Mouse (Mus musculus): ENCODE measurements around the gene Ntrk2. TPM values are rescaled to one million over a fixed set of nuclear protein-coding genes. Genes with fewer than 3 reads are reported as not detected.
A peak's percentile ranks its signal among the peaks of the same experiment; 100 is the strongest.

Gene Ntrk2
- polyA plus RNA-seq, 1 experiment from 2014 or later, result 45.0 TPM

DNA sequence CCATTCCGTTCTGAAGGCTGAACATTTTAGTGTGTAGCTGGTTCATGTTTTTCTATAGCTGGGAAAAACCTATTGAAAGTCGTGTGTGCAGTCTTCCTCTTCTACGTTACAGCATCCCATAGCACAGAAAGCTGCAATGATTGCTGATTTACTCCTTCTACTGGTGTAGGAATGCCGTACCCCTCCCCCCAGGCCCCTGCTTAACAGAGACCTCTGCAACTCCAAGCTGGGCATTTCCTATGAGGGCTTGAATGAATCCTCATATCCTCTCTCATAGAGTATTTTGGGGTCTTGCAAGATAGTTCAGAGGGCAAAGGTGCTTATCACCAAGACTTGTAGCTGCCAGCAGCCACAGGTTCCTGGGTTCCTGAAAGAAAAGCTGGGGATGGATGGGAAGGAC, 148.0 kb downstream of the Ntrk2 start:
- 14% methylated on average over 4 of the region's 4 CpGs for WGBS
- Histone ChIP-seq H3K4me3 (ENCODE audit: low read depth, low read length) (no peak overlapping the region), H3K4me1 (replicated peaks; ENCODE audit: control insufficient read depth, insufficient read depth, low read length) (0 out of 2 replicates have a peak, but pooled peaks cover 3% of the 10 kb centered on the region), H3K4me2 (ENCODE audit: low read depth, low read length, severe bottlenecking) (no peak overlapping the region), H3K36me3 (ENCODE audit: control insufficient read depth, insufficient read depth, low read length) (no peaks in the 10 kb centered on the region), H3K9ac (ENCODE audit: low read length) (no peak overlapping the region), H3K27me3 (ENCODE audit: control insufficient read depth, insufficient read depth, low read length) (no peaks in the 10 kb centered on the region), H3K9me3 (ENCODE audit: control insufficient read depth, low read length) (no peaks in the 10 kb centered on the region), H3K27ac (ENCODE audit: low read depth, low read length) (no peak overlapping the region)
- no peak for ATAC-seq (replicated peaks; ENCODE audit: low FRiP score)
- no peak for DNase-seq (ENCODE audit: low spot score)

DNA sequence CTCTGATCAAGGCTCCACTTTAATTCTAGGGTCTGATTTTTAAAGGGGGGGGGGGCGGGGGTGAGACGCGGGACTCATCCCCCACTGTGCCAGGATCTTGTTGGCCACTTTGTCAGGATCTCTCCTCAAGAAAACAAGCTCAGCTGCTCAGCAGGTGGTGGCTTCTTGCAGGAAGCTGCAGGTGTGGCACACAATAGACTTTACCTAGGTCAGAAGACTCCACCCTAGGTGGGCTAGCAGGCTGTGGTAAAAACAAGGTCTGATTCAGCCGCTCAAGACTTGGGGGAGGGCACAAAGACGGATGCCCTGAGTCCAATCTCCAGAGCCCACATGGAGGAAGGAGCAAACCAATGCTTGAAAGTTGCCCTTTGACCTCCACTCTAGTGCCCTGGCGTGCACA, 148.4 kb downstream of the Ntrk2 start:
- Histone ChIP-seq H3K27ac (ENCODE audit: low read depth, low read length) (no peak overlapping the region), H3K4me3 (ENCODE audit: low read depth, low read length) (no peak overlapping the region), H3K9ac (ENCODE audit: low read length) (no peak overlapping the region), H3K4me1 (replicated peaks; ENCODE audit: control insufficient read depth, insufficient read depth, low read length) (0 out of 2 replicates have a peak, but pooled peaks cover 3% of the 10 kb centered on the region), H3K4me2 (ENCODE audit: low read depth, low read length, severe bottlenecking) (no peak overlapping the region), H3K36me3 (ENCODE audit: control insufficient read depth, insufficient read depth, low read length) (no peaks in the 10 kb centered on the region), H3K9me3 (ENCODE audit: control insufficient read depth, low read length) (no peaks in the 10 kb centered on the region), H3K27me3 (ENCODE audit: control insufficient read depth, insufficient read depth, low read length) (no peaks in the 10 kb centered on the region)
- no peak for DNase-seq (ENCODE audit: low spot score)
- 10% methylated on average over 6 of the region's 6 CpGs for whole genome bisulfite sequencing
- ATAC-seq (replicated peaks; ENCODE audit: low FRiP score), result no peak

DNA sequence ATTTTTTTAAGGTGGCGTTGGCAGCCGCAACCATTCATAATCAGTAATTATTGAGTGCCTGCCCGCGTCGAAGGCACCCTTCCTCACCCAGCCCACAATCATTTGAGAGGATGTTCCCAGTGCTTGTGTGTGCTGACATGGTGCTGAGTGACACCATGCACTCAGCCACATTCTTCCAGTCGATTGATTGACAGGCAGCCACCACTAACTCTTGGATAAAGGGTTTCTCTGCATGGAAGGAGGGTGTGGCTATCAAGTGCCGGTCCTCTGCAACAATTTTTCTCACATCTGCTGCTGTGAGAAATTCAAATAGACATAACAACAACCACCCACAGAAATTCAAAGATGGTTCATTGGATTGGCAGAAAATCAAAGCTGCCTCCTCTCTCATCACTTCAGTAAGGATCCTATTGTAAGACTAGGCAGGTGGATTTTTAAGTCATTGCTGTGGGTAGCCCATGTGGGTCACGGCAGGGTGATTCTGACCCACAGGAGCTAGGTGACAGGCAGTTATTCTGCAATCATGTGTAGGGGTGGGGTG, 148.9 kb downstream of the Ntrk2 start:
- ATAC-seq (replicated peaks; ENCODE audit: low FRiP score) (no peak), DNase-seq (ENCODE audit: low spot score) (no peak)
- Histone ChIP-seq H3K4me1 (replicated peaks; ENCODE audit: control insufficient read depth, insufficient read depth, low read length) (0 out of 2 replicates have a peak, but pooled peaks cover 3% of the 10 kb centered on the region), H3K36me3 (ENCODE audit: control insufficient read depth, insufficient read depth, low read length) (no peaks in the 10 kb centered on the region), H3K4me3 (ENCODE audit: low read depth, low read length) (no peak overlapping the region), H3K27ac (ENCODE audit: low read depth, low read length) (no peak overlapping the region), H3K9me3 (ENCODE audit: control insufficient read depth, low read length) (no peaks in the 10 kb centered on the region), H3K27me3 (ENCODE audit: control insufficient read depth, insufficient read depth, low read length) (no peaks in the 10 kb centered on the region), H3K9ac (ENCODE audit: low read length) (no peak overlapping the region), H3K4me2 (ENCODE audit: low read depth, low read length, severe bottlenecking) (no peak overlapping the region)
- WGBS, result 40% methylated on average over 8 of the region's 8 CpGs

DNA sequence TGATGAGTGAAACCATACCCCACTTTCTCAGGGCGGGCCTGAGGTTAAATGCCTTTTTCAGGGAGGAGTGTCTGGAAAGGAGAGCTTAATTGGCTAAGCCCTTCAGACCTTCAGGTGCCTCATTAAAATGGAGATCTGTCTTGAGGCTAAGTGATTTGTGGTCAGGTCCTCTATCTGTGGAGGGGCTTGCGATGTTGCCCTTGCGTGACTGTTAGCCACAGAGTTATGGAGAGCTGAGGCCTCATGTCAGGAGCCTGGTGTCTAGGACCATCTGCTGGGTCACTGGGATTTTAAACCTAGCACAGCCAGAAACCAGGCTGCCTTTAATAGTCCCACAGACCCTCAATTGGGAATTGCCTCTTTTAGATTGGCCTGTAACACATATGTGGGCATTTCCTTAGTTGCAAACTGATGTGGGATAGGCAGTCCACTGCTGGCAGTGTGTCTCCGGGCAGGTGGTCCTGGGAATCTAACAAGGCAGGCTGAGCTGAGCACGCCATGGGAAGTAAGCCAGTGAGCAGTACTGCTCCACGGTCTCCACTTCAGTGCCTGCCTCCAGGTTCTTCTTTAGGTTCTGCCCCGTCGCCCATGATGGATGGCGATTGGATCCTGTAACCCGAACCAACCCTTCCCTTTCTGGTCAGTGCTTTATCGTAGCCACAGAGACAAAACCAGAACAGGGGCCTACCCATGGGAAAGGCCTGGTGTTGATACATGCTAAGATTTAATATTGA, 152.0 kb downstream of the Ntrk2 start:
- no peak for DNase-seq (ENCODE audit: low spot score)
- Histone ChIP-seq H3K36me3 (ENCODE audit: control insufficient read depth, insufficient read depth, low read length) (no peaks in the 10 kb centered on the region), H3K9me3 (ENCODE audit: control insufficient read depth, low read length) (no peaks in the 10 kb centered on the region), H3K9ac (ENCODE audit: low read length) (no peak overlapping the region), H3K4me1 (replicated peaks; ENCODE audit: control insufficient read depth, insufficient read depth, low read length) (0 out of 2 replicates have a peak, but pooled peaks cover 3% of the 10 kb centered on the region), H3K27ac (ENCODE audit: low read depth, low read length) (no peak overlapping the region), H3K27me3 (ENCODE audit: control insufficient read depth, insufficient read depth, low read length) (no peaks in the 10 kb centered on the region), H3K4me2 (ENCODE audit: low read depth, low read length, severe bottlenecking) (no peak overlapping the region), H3K4me3 (ENCODE audit: low read depth, low read length) (no peak overlapping the region)
- WGBS, result 78% methylated on average over 11 of the region's 11 CpGs
- ATAC-seq (replicated peaks; ENCODE audit: low FRiP score), result no peak

DNA sequence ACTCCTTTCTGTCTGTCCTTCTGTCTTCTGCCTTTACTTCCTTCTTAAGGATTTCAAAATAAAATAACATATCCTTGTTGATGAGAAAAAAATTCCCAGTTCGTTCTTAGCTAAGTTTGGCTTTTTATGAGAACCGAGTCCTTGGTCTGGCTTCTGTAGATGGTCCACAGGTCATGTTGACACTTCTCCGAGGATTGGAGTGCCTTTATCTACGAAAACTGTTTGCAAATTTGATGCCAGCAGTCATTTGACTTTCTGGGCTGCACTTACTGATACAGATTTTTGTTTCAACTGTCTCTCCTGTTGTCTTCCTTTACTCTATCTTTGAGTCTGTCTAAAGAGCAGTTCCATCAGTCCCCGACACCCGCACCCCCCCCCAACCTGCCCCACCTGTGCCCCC, 154.0 kb downstream of the Ntrk2 start:
- no peaks in the 10 kb centered on the region for H3K9me3 ChIP-seq (ENCODE audit: control insufficient read depth, low read length)
- ATAC-seq (replicated peaks; ENCODE audit: low FRiP score) (no peak), DNase-seq (ENCODE audit: low spot score) (no peak)
- no peak overlapping the region for H3K4me2 ChIP-seq (ENCODE audit: low read depth, low read length, severe bottlenecking)
- no peak overlapping the region for H3K4me3 ChIP-seq (ENCODE audit: low read depth, low read length)
- no peaks in the 10 kb centered on the region for H3K27me3 ChIP-seq (ENCODE audit: control insufficient read depth, insufficient read depth, low read length)
- H3K4me1 ChIP-seq (replicated peaks; ENCODE audit: control insufficient read depth, insufficient read depth, low read length), result peaks cover 4% of the 10 kb centered on the region
- 89% methylated on average over 6 of the region's 6 CpGs for WGBS
- no peak overlapping the region for H3K27ac ChIP-seq (ENCODE audit: low read depth, low read length)
- H3K9ac ChIP-seq (ENCODE audit: low read length), result no peak overlapping the region
- H3K36me3 ChIP-seq (ENCODE audit: control insufficient read depth, insufficient read depth, low read length), result no peaks in the 10 kb centered on the region

DNA sequence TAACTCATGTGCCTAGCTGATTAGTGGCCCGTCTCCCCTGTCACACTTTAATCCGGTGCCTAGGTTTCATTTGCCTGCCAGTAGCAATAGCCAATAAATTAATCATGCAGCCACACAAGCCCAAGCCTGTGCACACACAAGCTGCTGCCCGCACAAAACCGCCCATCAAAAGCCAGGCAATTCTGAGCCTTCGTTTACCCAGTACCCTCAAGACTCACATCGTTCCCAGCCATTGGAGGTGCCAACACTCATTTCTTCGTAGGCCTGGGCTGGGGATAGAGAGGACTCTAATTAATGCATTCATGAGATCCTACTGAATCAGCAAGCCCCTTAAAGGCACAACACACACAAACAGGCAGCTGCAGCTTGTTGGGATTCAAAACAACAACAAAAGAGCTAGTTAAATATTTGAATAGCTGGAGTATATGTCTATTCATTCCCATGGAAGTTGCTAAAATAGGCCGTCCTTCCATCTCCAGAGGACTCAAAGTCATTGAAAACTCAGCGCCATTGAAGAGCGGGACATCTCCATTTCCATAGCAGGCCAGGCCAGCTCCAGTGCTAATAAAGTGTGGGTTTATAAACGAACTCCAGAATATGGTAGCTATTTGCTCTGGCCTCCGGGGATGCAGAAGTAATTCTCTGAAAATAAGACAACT, 158.5 kb downstream of the Ntrk2 start:
- H3K36me3 ChIP-seq (ENCODE audit: control insufficient read depth, insufficient read depth, low read length), result no peaks in the 10 kb centered on the region
- ATAC-seq (replicated peaks; ENCODE audit: low FRiP score), result peak; percentile 85
- 32% methylated on average over 12 of the region's 12 CpGs for WGBS
- no peak overlapping the region for H3K9ac ChIP-seq (ENCODE audit: low read length)
- peak overlapping the region; percentile 77 for H3K27ac ChIP-seq (ENCODE audit: low read depth, low read length)
- H3K4me2 ChIP-seq (ENCODE audit: low read depth, low read length, severe bottlenecking), result peak overlapping the region; percentile 15; the same call in 1 of the 2 replicates
- no peaks in the 10 kb centered on the region for H3K27me3 ChIP-seq (ENCODE audit: control insufficient read depth, insufficient read depth, low read length)
- no peaks in the 10 kb centered on the region for H3K9me3 ChIP-seq (ENCODE audit: control insufficient read depth, low read length)
- H3K4me1 ChIP-seq (replicated peaks; ENCODE audit: control insufficient read depth, insufficient read depth, low read length), result peaks cover 7% of the 10 kb centered on the region
- peak; percentile 78 for DNase-seq (ENCODE audit: low spot score)
- no peak overlapping the region for H3K4me3 ChIP-seq (ENCODE audit: low read depth, low read length)

DNA sequence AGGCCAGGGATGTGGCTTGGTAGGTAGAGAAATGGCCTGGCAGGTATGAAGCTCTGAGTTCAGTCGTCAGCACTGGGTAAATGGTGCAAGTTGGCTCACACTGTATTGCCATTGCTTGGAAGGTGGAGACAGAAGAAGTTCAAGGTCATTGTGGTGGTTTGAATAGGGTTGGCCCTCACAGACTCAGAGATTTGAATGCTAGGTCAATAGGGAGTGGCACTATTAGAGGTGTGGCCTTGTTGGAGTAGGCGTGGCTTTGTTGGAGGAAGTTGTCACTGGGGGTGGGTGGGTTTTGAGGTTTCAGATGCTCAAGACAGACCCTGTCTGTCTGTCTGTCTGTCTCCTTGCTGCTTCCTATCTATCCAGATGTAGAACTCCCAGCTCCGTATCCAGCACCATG, 159.5 kb downstream of the Ntrk2 start:
- H3K27ac ChIP-seq (ENCODE audit: low read depth, low read length), result 0 out of 2 replicates have a peak overlapping the region, but pooled peaks have one; percentile 77

DNA sequence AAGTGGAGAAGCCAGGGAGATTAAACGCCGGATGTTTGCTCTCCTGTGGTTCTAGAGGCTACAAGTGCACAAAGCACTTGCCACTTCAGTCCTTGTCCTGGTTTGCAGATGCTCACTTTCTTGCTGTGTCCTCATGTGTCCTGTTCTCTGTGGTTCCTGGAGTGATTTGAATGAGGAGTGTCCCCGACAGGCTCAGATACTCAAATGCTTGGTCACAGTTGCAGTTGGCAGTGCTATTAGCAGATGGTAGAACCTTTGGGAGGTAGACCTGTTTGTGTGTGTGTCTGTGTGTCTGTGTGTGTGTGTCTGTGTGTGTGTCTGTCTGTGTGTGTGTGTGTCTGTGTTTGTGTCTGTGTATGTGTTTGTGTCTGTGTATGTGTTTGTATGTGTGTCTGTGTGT, 160.1 kb downstream of the Ntrk2 start:
- Histone ChIP-seq H3K4me2 (ENCODE audit: low read depth, low read length, severe bottlenecking) (no peak overlapping the region), H3K9me3 (ENCODE audit: control insufficient read depth, low read length) (no peaks in the 10 kb centered on the region), H3K27ac (ENCODE audit: low read depth, low read length) (no peak overlapping the region), H3K36me3 (ENCODE audit: control insufficient read depth, insufficient read depth, low read length) (no peaks in the 10 kb centered on the region), H3K27me3 (ENCODE audit: control insufficient read depth, insufficient read depth, low read length) (no peaks in the 10 kb centered on the region), H3K9ac (ENCODE audit: low read length) (no peak overlapping the region), H3K4me1 (replicated peaks; ENCODE audit: control insufficient read depth, insufficient read depth, low read length) (peaks cover 7% of the 10 kb centered on the region), H3K4me3 (ENCODE audit: low read depth, low read length) (no peak overlapping the region)
- 82% methylated on average over 3 of the region's 3 CpGs for WGBS
- ATAC-seq (replicated peaks; ENCODE audit: low FRiP score), result no peak
- DNase-seq (ENCODE audit: low spot score), result no peak

More for the DNA sequence above, 159.5 kb downstream of the Ntrk2 start:
- WGBS, result 79% methylated on average over 3 of the region's 3 CpGs
- no peak for ATAC-seq (replicated peaks; ENCODE audit: low FRiP score)
- Histone ChIP-seq H3K36me3 (ENCODE audit: control insufficient read depth, insufficient read depth, low read length) (no peaks in the 10 kb centered on the region), H3K4me2 (ENCODE audit: low read depth, low read length, severe bottlenecking) (no peak overlapping the region), H3K4me3 (ENCODE audit: low read depth, low read length) (no peak overlapping the region), H3K27me3 (ENCODE audit: control insufficient read depth, insufficient read depth, low read length) (no peaks in the 10 kb centered on the region), H3K9ac (ENCODE audit: low read length) (no peak overlapping the region), H3K4me1 (replicated peaks; ENCODE audit: control insufficient read depth, insufficient read depth, low read length) (peaks cover 7% of the 10 kb centered on the region), H3K9me3 (ENCODE audit: control insufficient read depth, low read length) (no peaks in the 10 kb centered on the region)
- no peak for DNase-seq (ENCODE audit: low spot score)
